Mouse (Mus musculus): ENCODE measurements at regions not wholly inside any gene's neighbourhood (a gene's known extent, or its start where the extent isn't known, plus 50 kb on each side); places are given as distances from the start of the nearest gene placed in this dataset.

DNA sequence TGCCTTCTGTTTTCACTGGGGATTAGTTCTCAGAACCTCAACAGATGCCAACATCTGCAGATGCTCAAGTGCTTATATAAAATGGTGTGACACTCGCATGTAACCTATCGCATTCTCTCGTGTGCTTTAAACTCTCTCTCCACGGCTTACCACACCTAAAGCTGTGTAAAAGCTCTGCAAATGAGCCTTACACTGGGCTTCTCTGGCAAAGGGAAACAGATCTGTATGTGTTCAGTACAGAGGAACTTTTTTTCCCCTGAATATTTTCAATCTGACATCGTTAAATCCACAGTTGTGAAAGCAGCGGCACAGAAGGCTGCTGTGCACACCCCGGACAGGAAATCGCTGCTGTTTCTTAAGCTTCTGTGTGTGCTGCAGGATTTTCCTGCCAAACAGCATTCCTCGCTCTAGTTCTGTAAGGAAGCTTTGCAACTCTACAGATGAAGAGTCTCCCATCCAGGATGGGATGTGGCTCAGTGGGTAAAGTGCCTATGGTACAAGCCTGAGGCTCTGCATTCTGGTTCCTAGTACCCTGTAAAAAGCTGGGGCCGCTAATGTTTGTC is 206.3 kb downstream of the Sox11 start:
- WGBS = 27% methylated on average over 10 of the region's 10 CpGs
- ATAC-seq (ENCODE audit: insufficient number of reproducible peaks, low FRiP score, low TSS enrichment, low read depth) (no peak), DNase-seq (ENCODE audit: low spot score) (peak; percentile 49)
- H3K27ac ChIP-seq (replicated peaks; ENCODE audit: low read depth, low read length) = peak overlapping the region; percentile 77
- H3K4me3 ChIP-seq (ENCODE audit: low read depth, low read length) = no peak overlapping the region
- H3K4me1 ChIP-seq (ENCODE audit: control insufficient read depth, insufficient read depth, low read length) = peaks cover 43% of the 10 kb centered on the region
- no peak overlapping the region; the same call in 1 of the 2 replicates for H3K4me2 ChIP-seq (ENCODE audit: low read depth, severe bottlenecking)
- no peaks in the 10 kb centered on the region for H3K36me3 ChIP-seq (ENCODE audit: control insufficient read depth, insufficient read depth, low read length)
- H3K27me3 ChIP-seq (ENCODE audit: control insufficient read depth, insufficient read depth, low read length) = no peaks in the 10 kb centered on the region
- no peaks in the 10 kb centered on the region for H3K9me3 ChIP-seq (ENCODE audit: control insufficient read depth, low read length)
- H3K9ac ChIP-seq (ENCODE audit: low read length) = peak overlapping the region; percentile 34; the same call in 1 of the 2 replicates

DNA sequence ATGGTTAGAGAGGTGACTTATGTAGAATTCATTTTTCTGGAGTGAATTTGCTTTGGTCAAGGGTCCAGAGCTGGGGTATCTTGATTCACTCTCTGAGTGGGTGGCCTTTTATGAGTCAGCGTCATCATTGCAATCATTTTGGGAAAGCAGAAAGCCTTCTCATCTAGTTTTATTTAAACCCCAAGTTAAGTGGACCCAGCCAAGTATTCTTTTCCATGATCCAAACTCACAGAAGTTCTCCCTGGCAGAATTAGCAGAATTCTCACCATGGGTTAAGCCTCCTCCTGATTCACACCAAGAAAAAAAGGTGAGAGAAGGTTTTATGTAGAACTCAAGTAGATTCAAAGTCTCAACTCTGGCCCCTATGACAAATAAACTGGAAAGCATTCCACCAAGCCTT is 211.8 kb downstream of the Sox11 start:
- Histone ChIP-seq H3K27me3 (ENCODE audit: control insufficient read depth, insufficient read depth, low read length) (no peaks in the 10 kb centered on the region), H3K4me3 (ENCODE audit: low read depth, low read length) (no peak overlapping the region), H3K36me3 (ENCODE audit: control insufficient read depth, insufficient read depth, low read length) (no peaks in the 10 kb centered on the region), H3K9me3 (ENCODE audit: control insufficient read depth, low read length) (no peaks in the 10 kb centered on the region), H3K9ac (ENCODE audit: low read length) (no peak overlapping the region), H3K4me2 (ENCODE audit: low read depth, severe bottlenecking) (no peak overlapping the region), H3K4me1 (ENCODE audit: control insufficient read depth, insufficient read depth, low read length) (peaks cover 4% of the 10 kb centered on the region), H3K27ac (replicated peaks; ENCODE audit: low read depth, low read length) (no peak overlapping the region)
- DNase-seq (ENCODE audit: low spot score) (no peak), ATAC-seq (ENCODE audit: insufficient number of reproducible peaks, low FRiP score, low TSS enrichment, low read depth) (no peak)
- 92% methylated on average over 1 of the region's 1 CpGs for WGBS

DNA sequence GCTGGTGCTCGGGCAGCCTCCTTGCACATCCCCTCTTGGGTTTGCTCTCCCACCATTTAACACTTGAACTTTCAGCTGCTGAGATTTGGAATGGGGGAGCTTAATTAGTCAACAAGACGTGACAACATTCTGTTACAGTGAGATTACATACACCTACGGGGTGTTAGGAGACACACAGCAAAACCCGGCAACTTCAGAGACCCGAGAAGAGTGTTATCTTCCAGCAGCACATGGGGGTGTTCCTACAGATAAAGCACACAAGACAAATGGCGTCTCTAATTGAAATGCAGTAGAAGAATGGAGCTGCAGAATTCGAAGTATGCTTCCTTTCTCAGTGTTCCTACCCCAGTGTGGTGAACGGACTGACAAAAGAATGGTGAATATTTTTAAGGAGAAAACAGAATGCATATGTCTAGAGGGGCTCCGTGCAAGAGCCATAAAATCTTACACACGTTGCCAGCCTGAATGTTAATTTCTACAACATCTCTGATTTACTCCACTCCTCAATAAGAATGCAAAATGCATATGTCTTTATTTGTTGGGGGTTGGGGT is 215.2 kb downstream of the Sox11 start:
- Histone ChIP-seq H3K4me2 (ENCODE audit: low read depth, severe bottlenecking) (no peak overlapping the region), H3K4me1 (ENCODE audit: control insufficient read depth, insufficient read depth, low read length) (no peaks in the 10 kb centered on the region), H3K9ac (ENCODE audit: low read length) (no peak overlapping the region), H3K9me3 (ENCODE audit: control insufficient read depth, low read length) (no peaks in the 10 kb centered on the region), H3K36me3 (ENCODE audit: control insufficient read depth, insufficient read depth, low read length) (no peaks in the 10 kb centered on the region), H3K27ac (replicated peaks; ENCODE audit: low read depth, low read length) (no peak overlapping the region), H3K4me3 (ENCODE audit: low read depth, low read length) (no peak overlapping the region), H3K27me3 (ENCODE audit: control insufficient read depth, insufficient read depth, low read length) (no peaks in the 10 kb centered on the region)
- ATAC-seq (ENCODE audit: insufficient number of reproducible peaks, low FRiP score, low TSS enrichment, low read depth) (no peak), DNase-seq (ENCODE audit: low spot score) (no peak)
- 49% methylated on average over 10 of the region's 10 CpGs for WGBS

DNA sequence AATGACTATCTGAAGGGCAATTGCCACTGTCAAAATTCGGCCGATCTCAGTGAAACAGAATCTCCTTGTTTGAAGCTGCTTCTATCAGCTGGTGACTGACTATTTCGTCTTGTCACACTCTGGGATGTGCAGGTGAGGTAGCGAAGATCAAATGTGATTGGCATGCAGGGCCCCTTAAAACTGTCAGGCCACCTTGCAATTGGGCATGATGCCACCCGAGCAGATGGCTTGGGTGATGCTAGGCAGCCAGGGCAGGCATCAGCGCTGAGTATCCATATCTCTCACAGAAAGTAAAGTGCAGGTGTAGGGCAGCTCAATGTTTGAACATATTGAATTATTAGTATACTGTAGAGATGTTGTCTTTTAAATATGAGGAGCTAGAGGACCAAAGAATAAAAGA is 223.8 kb downstream of the Sox11 start:
- H3K9me3 ChIP-seq (ENCODE audit: control insufficient read depth, low read length) = no peaks in the 10 kb centered on the region
- ATAC-seq (ENCODE audit: insufficient number of reproducible peaks, low FRiP score, low TSS enrichment, low read depth) = no peak
- WGBS = 84% methylated on average over 6 of the region's 6 CpGs

DNA sequence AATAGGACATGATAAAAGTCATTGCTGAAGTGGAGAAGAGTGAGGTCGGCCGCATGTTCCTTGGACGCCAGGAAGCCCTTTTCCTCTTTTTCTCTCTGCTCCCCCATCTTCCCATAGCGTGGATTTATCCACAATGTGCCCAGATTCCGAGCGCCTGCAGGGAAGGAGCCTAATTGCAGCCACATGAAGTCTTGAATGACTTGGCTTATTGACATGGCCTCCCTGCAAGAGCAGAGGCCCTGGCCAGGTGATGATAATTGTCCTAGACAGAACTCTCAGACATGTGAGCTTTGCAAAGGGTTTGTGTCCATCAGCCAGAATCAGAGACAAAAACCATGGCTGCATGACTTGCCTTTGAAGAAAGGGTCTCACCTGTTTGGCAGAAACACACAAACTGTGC is 227.0 kb downstream of the Sox11 start:
- H3K9ac ChIP-seq (ENCODE audit: low read length) = no peak overlapping the region; the same call in 1 of the 2 replicates
- H3K36me3 ChIP-seq (ENCODE audit: control insufficient read depth, insufficient read depth, low read length) = no peaks in the 10 kb centered on the region
- H3K9me3 ChIP-seq (ENCODE audit: control insufficient read depth, low read length) = no peaks in the 10 kb centered on the region
- DNase-seq (ENCODE audit: low spot score) (peak; percentile 55), ATAC-seq (ENCODE audit: insufficient number of reproducible peaks, low FRiP score, low TSS enrichment, low read depth) (no peak)
- H3K4me2 ChIP-seq (ENCODE audit: low read depth, severe bottlenecking) = no peak overlapping the region
- 45% methylated on average over 6 of the region's 6 CpGs for WGBS
- H3K4me3 ChIP-seq (ENCODE audit: low read depth, low read length) = no peak overlapping the region
- no peaks in the 10 kb centered on the region for H3K27me3 ChIP-seq (ENCODE audit: control insufficient read depth, insufficient read depth, low read length)
- peaks cover 8% of the 10 kb centered on the region; the same call in 1 of the 2 replicates for H3K4me1 ChIP-seq (ENCODE audit: control insufficient read depth, insufficient read depth, low read length)
- H3K27ac ChIP-seq (replicated peaks; ENCODE audit: low read depth, low read length) = 0 out of 2 replicates have a peak overlapping the region, but pooled peaks have one; percentile 30

More for the DNA sequence above, 223.8 kb downstream of the Sox11 start:
- Histone ChIP-seq H3K9ac (ENCODE audit: low read length) (no peak overlapping the region), H3K4me3 (ENCODE audit: low read depth, low read length) (no peak overlapping the region), H3K27ac (replicated peaks; ENCODE audit: low read depth, low read length) (no peak overlapping the region), H3K4me2 (ENCODE audit: low read depth, severe bottlenecking) (no peak overlapping the region), H3K4me1 (ENCODE audit: control insufficient read depth, insufficient read depth, low read length) (peaks cover 8% of the 10 kb centered on the region; the same call in 1 of the 2 replicates), H3K36me3 (ENCODE audit: control insufficient read depth, insufficient read depth, low read length) (no peaks in the 10 kb centered on the region), H3K27me3 (ENCODE audit: control insufficient read depth, insufficient read depth, low read length) (no peaks in the 10 kb centered on the region)
- DNase-seq (ENCODE audit: low spot score) = no peak

DNA sequence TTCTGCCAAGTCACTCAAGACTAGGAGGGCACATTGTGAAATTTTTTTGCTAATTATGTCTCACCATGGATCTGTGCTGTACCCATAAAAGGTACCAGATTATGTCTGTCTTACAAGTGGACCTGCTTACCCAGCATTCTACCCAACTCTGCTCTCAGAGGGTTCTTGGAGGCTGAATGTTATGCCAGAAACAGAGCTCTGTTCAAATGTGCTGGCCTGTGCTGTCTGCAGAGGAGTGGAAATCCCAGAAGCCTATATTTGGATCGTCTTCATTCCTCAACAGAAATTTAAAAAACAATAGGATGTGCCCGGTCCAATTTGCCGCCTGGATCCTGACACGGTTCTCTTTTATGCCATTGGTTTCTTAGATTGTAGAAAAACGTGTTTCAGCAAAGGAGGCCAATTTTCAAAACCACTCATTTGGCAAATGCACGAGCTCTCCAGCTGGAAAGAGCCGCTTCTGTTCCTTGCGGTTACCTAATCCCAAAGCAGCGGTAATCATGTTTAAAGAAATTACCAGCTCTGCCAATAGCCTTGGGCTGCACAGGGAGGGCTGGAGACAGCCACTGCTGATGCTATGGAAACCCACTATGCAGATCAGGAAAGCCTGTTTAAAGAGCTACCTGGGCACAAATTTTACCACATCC is 237.3 kb downstream of the Sox11 start:
- DNase-seq (ENCODE audit: low spot score) (no peak), ATAC-seq (ENCODE audit: insufficient number of reproducible peaks, low FRiP score, low TSS enrichment, low read depth) (no peak)
- Histone ChIP-seq H3K36me3 (ENCODE audit: control insufficient read depth, insufficient read depth, low read length) (no peaks in the 10 kb centered on the region), H3K4me1 (ENCODE audit: control insufficient read depth, insufficient read depth, low read length) (no peaks in the 10 kb centered on the region), H3K27ac (replicated peaks; ENCODE audit: low read depth, low read length) (no peak overlapping the region), H3K4me3 (ENCODE audit: low read depth, low read length) (no peak overlapping the region), H3K9ac (ENCODE audit: low read length) (no peak overlapping the region), H3K9me3 (ENCODE audit: control insufficient read depth, low read length) (no peaks in the 10 kb centered on the region), H3K4me2 (ENCODE audit: low read depth, severe bottlenecking) (no peak overlapping the region), H3K27me3 (ENCODE audit: control insufficient read depth, insufficient read depth, low read length) (no peaks in the 10 kb centered on the region)
- 86% methylated on average over 9 of the region's 9 CpGs for WGBS

DNA sequence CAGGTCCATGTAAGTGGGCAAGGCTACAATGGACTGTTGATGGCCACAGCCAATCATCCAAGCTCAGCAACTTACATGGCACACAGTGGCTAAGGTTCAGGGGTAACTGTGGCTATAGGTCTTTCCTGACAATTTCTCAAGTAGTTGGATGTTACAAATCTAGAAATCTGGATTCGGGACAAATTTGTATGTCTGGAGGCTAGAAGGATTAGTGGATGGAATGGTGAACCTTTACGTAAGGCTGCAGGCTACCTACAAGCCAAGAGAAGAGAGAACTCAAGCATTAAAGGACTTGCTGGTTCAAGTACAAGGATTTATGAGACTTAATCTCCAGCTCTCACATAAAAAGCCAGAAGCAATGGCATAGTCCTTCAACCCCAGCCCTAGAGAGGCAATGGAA is 239.4 kb downstream of the Sox11 start:
- WGBS = 95% methylated on average over 2 of the region's 2 CpGs
- Histone ChIP-seq H3K9me3 (ENCODE audit: control insufficient read depth, low read length) (no peaks in the 10 kb centered on the region), H3K27ac (replicated peaks; ENCODE audit: low read depth, low read length) (no peak overlapping the region), H3K4me3 (ENCODE audit: low read depth, low read length) (no peak overlapping the region), H3K4me2 (ENCODE audit: low read depth, severe bottlenecking) (no peak overlapping the region), H3K4me1 (ENCODE audit: control insufficient read depth, insufficient read depth, low read length) (no peaks in the 10 kb centered on the region), H3K36me3 (ENCODE audit: control insufficient read depth, insufficient read depth, low read length) (no peaks in the 10 kb centered on the region), H3K9ac (ENCODE audit: low read length) (no peak overlapping the region), H3K27me3 (ENCODE audit: control insufficient read depth, insufficient read depth, low read length) (no peaks in the 10 kb centered on the region)
- no peak for ATAC-seq (ENCODE audit: insufficient number of reproducible peaks, low FRiP score, low TSS enrichment, low read depth)
- DNase-seq (ENCODE audit: low spot score) = no peak

DNA sequence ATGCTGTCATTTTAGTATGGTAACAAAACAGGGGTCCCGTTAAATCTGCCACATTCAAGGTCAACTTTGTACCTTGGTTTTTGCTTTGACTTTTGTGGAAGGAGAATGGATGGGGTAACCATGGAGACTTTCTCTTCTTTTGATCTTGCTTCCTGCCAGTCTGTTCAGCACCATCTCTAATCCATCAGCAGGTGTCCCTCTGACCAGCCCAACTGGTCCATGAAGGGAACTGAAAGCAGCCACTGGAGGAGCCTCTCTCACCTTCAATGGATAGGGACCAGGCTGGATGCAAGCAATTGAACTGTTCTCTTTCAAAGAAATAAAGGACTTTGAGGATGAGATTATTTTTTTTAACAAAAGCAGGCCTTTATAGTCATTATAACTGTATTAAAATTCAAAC is 253.2 kb downstream of the Sox11 start:
- 73% methylated on average over 1 of the region's 1 CpGs for WGBS
- H3K4me1 ChIP-seq (ENCODE audit: control insufficient read depth, insufficient read depth, low read length) = 0 out of 2 replicates have a peak, but pooled peaks cover 2% of the 10 kb centered on the region
- no peak for DNase-seq (ENCODE audit: low spot score)
- H3K9me3 ChIP-seq (ENCODE audit: control insufficient read depth, low read length) = no peaks in the 10 kb centered on the region
- no peak overlapping the region for H3K9ac ChIP-seq (ENCODE audit: low read length)
- no peak for ATAC-seq (ENCODE audit: insufficient number of reproducible peaks, low FRiP score, low TSS enrichment, low read depth)
- no peak overlapping the region for H3K4me2 ChIP-seq (ENCODE audit: low read depth, severe bottlenecking)
- no peak overlapping the region for H3K4me3 ChIP-seq (ENCODE audit: low read depth, low read length)
- no peak overlapping the region for H3K27ac ChIP-seq (replicated peaks; ENCODE audit: low read depth, low read length)
- H3K36me3 ChIP-seq (ENCODE audit: control insufficient read depth, insufficient read depth, low read length) = no peaks in the 10 kb centered on the region
- H3K27me3 ChIP-seq (ENCODE audit: control insufficient read depth, insufficient read depth, low read length) = no peaks in the 10 kb centered on the region

All from limb, embryonic 11.5 days (tissue).